Mouse (Mus musculus): ENCODE data around the gene Serpina3c.

The Serpina3c gene

GRCm38 (mm10) chr12:104153656-104154055 lies at the start of gene Serpina3c:
Serpina3c (minus strand) TSS chr12:104153870.
- no peak for DNase-seq (ENCODE audit: low spot score)

DNA sequence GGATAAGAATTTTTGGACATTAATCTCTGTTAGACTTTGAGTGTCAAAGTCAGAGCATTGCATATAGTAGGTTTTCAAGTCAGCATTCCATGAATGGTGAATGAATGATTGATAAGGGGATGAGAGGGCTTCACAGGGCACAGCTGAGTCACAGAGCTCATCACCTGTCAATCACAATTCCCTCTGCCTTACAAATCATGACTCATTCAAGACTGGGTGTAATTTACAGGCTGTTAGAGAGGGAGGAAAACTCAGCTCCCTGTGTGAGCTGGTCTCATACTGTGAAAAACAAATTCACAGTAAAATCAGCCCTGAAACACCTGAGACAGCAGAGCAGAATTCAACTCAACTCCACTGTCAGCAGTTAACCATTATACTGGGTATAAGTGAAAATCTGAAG lies 37.2 kb upstream of the Serpina3c start:
- no peak for DNase-seq (ENCODE audit: low spot score)

- DNase-seq (ENCODE audit: low spot score), result no peak
Observed at GRCm38 (mm10) chr12:104189246-104189645, 35.6 kb upstream of the Serpina3c start.

DNA sequence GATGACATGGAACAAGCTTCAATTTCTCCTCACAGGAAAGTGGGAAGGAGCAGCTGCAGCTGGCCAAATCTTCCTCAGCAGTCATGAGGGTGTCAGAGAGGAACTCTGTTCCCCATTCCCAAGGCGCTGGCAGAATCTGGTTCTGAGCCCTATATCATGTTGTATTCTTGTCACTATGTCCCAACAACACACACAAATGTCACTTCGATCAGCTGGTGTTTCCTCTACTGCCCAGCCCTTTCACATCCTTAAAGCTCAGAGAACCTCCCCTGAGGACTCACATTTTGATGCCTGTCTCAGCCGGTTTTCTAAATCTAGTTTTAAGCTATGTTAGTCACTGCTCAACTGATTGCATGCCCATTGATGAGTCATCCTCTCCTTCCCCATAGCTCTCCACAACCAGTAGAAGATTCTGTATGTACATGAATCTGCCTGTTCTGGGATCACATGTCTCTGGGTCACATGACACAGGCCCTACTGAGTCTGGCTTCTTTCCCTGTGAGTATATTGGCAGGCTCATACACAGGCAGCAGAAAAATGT lies 32.4 kb upstream of the Serpina3c start:
- DNase-seq (ENCODE audit: low spot score), result peak; percentile 24

DNA sequence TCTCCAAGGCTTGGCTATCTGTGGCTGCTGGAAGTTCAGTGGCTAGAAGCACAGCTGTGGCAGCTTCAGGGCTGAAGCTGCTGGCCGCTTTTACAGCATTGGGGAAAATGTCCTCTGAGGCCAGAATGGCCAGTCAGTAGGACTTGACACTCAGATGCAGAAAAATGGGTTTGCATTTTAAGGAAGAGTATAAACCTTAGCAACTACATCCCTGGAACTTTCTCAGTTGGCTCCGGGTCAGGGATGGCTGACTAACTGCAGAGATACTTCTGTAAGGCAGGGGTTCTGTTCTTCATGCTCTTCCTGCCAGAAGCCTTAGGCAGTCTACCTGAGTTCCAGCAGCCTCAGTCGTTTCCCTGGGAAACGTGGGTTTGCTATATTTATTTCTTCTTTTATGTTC lies 31.4 kb upstream of the Serpina3c start:
- no peak for DNase-seq (ENCODE audit: low spot score)

DNA sequence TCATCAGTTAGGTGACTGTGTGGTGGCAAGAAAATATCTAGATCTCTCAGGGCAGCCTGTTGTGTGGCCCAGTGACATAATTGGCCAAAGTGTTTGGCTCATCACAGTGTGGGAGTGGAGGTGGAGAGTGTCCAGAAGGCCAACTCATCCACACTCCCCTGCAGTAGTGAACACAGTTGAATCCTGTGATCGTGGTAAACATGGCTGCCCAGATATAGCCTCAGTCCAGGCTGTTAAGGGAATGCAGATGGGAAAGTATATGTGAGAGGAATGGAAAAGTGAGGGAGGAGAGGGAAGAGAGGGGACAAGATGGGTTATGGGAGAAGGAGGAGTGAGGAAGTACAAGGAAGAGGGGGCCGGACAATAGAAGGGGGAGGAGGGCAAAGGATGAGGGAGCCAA lies 25.3 kb upstream of the Serpina3c start:
- DNase-seq (ENCODE audit: low spot score), result no peak

DNA sequence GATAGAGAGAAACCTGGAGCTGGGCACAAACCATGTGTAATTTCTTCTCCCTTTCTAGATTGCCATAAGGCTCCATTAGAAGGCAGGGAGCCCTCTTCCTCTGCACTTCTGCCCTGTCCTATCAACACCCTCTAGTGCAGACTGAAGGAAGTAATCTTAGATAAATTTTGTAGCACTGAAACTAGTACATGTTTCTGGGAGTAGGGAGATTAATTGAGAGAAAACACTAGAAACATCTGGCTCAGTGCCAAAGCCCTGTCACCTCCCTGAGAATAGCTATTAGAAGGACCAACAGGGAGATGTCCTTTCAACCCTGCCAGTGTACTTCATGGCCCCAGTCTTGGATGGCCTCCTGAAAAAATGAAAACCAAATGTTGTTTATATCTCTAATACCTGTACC lies 24.9 kb upstream of the Serpina3c start:
- no peak for DNase-seq (ENCODE audit: low spot score)

GRCm38 (mm10) chr12:104175636-104176035 lies 22.0 kb upstream of the Serpina3c start:
- no peak for DNase-seq (ENCODE audit: low spot score)

DNA sequence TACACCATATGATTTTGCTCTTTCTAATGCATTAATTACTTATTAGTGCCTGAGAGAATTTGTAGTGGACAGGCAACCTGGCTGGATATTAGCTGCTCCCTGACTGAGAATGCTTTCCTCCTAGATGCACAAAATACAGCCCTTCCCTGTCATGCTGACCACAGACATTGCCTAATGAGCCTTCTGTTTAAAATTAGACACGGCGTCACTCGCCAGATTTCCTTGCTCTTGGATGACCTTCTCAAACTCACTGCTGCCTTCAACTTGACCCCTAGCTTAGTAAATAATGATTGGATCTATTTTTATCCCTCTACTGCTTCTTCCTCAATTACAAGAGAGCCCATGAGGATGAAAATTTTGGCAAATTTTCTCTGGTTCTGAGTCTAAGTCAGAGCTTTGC lies 21.1 kb upstream of the Serpina3c start:
- peak; percentile 48 for DNase-seq (ENCODE audit: low spot score)

GRCm38 (mm10) chr12:104153041-104153645 lies 527 bp downstream of the Serpina3c start:
- DNase-seq (ENCODE audit: low spot score), result no peak

GRCm38 (mm10) chr12:104151989-104152388 lies 1.7 kb downstream of the Serpina3c start:
- DNase-seq (ENCODE audit: low spot score), result no peak

DNA sequence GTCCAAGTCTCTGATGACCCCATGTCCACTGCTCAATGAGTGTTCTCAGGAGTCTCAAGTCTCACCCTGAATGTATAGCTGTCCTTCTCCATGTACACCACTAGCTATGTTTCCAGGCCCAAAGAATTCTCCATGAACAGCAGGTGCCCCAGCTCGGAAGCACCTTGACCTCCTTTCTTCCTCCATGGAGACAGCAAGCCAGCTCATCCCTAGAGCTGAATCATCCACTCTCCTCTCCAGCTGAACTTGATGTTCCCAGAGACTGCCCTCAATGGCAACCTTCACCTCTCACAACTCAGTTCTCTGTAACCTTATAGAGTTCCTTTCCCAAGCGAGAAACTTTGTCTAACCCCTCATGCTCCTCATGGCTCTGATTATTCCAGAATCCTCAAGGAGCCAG lies 8.1 kb downstream of the Serpina3c start:
- no peak for DNase-seq (ENCODE audit: low spot score)

DNA sequence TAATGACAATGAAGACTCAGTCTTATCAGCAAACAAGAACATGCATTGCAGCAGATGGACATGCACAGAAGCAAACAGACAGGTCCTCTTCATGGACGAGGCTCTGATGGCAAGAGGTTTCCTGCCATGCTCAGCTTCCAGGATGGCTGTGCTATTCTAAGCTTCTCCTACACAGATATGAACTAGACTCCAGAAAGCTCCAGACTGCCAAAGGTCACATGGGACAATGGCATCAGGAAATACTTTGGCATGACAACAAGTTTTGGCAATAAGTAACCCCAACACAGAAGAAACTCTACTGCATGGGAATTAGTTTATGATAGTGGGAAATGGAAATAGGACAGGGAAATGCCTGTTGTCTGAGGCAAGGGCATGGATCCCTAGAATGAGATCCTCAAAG lies 10.4 kb downstream of the Serpina3c start:
- no peak for DNase-seq (ENCODE audit: low spot score)

DNA sequence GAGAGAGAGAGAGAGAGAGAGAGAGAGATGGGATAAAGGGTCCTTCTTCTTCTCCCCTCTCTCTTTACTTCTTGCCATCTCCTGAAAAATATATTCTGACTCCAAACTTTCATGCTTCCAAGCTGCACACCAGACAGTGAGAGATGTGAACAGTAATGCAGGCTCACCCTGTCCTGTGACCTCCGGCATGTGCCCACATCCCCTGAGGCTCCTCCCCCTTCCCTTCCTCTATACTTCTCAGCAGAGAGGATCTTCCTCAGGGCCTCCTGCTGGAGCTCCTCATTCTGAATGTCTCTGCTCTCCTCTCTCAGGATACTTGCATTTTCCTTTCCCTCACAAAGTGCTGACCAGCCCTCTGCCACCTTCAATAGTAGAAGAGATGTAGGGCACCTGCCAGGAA lies 11.2 kb downstream of the Serpina3c start:
- no peak for DNase-seq (ENCODE audit: low spot score)

- DNase-seq (ENCODE audit: low spot score), result no peak
Observed at GRCm38 (mm10) chr12:104141506-104141905, 12.2 kb downstream of the Serpina3c start.

DNA sequence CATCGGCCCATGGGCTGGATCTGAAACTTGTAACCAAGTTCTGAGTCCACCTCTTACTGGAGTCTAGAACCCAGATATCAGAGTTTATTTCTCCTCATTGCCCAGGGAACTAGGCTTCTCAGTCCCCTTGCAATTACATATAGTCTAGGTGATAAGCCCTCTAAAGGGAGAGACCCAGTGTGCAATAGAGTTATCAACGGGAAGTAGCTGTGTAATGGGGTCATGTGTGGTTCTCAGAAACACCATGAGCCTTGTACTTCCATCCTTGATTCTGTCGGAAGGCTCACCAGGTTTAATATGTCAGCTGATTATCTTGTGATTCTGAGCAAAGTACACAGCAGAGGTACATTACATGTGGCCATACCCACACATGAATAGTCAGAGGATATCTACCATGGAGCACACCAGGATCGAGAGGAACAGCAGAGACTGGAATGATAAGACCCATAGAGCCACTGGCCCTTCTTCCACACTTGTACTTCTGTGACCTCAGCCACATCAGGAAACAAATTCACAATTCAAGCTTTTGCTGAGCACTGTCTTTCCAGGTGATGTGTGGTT lies 13.0 kb downstream of the Serpina3c start:
- DNase-seq (ENCODE audit: low spot score), result no peak

DNA sequence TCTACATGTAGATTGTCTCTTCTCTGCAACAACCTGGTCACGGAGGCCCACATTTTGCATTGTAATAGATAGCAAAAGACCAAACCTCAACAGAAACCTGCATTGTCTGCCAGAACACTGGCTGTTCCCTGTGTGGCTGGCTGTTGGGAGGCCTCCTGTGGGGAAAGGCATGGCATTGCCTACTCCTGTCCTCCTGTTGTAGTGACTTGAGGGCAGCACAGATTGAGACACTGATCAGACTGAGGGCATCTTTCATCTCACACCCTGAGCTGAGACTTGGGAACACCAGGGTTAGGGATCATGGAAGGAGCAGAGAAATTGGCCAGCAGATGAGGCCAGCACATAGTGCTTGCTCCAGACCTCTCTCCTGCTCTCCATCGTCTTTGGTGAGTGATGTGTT lies 15.5 kb downstream of the Serpina3c start:
- DNase-seq (ENCODE audit: low spot score), result no peak

GRCm38 (mm10) chr12:104131041-104131440 lies 22.6 kb downstream of the Serpina3c start:
- DNase-seq (ENCODE audit: low spot score), result peak; percentile 37

DNA sequence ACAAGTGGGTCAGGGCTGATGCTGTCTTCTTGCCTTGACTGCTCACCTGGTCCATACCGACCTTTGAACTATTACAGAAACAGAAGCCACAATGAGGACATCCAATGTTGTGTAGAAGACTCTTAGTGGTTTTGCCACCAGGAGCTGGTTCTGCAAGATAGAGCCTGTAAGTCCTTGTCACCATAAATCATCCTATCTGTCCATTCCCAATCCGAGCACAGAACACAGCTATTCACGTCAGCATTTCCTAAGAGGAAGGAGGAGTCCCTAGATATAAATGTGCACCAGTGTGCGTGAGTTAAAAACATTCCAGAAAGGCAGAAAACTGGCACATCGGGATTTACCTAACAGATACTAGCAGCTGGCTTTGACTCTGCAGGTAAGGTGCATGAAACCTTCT lies 26.0 kb downstream of the Serpina3c start, which contains the start of gene Serpina3b:
Gene Serpina3b (plus strand): TSS at position 301 of the 400 bp plus-strand sequence.
- no peak for DNase-seq (ENCODE audit: low spot score)

- no peak for DNase-seq (ENCODE audit: low spot score)
Observed at GRCm38 (mm10) chr12:104125021-104125560, 28.6 kb downstream of the Serpina3c start.

DNA sequence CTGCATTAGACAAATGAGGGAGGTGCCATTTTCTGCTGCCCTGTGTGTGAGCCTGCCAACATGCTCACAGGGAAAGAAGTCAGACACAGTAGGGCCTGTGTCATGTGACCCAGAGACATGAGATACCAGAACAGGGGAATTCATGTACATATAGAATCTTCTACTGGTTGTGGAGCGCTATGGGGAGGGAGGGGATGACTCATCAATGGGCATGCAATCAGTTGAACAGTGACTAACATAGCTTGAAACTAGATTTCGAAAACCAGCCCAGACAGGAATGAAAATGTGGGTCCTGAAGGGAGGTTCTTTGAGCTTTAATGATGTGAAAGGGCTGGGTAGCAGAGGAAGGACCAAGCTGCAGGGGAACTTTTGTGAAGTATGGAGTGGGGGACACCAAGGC lies 29.7 kb downstream of the Serpina3c start:
- DNase-seq (ENCODE audit: low spot score), result no peak

DNA sequence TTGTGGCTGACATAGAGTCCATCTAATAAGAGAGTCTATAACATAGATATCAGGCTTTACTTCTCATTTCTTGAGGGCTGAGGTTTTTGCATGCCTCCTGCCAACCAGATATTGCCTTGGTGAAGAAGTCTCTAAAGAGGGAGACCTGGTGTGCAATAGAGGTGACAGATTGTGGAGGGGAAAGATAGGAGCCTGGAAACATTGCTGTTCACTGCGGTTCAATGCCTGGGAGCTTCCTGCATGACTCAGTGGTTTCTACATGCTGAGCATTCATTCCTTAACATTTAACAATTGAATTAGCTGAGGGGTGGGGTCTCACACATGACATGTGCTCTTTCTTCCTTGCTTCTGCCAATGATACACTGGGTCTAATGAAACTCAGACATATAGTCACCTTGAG lies 30.6 kb downstream of the Serpina3c start:
- no peak for DNase-seq (ENCODE audit: low spot score)

- DNase-seq (ENCODE audit: low spot score), result no peak
Observed at GRCm38 (mm10) chr12:104114921-104115579, 38.6 kb downstream of the Serpina3c start.

Measured in lung, postnatal 25 days (tissue).